Mouse (Mus musculus) limb, embryonic 15.5 days (tissue): Measurements from ENCODE around the gene Spcs2. TPM values are rescaled to one million over a fixed set of nuclear protein-coding genes. Genes with fewer than 3 reads are reported as not detected.

ENCODE experiments used
- ATAC-seq: fragments of 200-750 bp; cut with Nextera tagmentation; 2 replicates; pipeline ENCODE4 v1.8.0; 2017; ENCODE audit warnings: low read depth, moderate TSS enrichment; ENCODE audit not compliant: insufficient number of reproducible peaks, low FRiP score, low TSS enrichment
- H3K27ac ChIP-seq: fragments of 300-500 bp; sonication (generic); 2 replicates; pipeline ENCODE4 v1.5.1; 2015; ENCODE audit warnings: moderate library complexity, mild to moderate bottlenecking, inconsistent platforms
- H3K27me3 ChIP-seq: fragments of 300-500 bp; sonication (generic); 2 replicates; pipeline ENCODE4 v1.6.1; 2015; ENCODE audit warnings: inconsistent platforms
- H3K36me3 ChIP-seq: fragments of 300-500 bp; sonication (generic); 2 replicates; pipeline ENCODE4 v1.6.1; 2015; ENCODE audit warnings: inconsistent platforms
- H3K4me1 ChIP-seq: fragments of 300-500 bp; sonication (generic); 2 replicates; pipeline ENCODE4 v1.6.1; 2015; ENCODE audit warnings: inconsistent platforms
- H3K4me2 ChIP-seq: fragments of 300-500 bp; sonication (generic); 2 replicates; pipeline ENCODE4 v1.6.1; 2015; ENCODE audit warnings: mild to moderate bottlenecking, inconsistent platforms
- H3K4me3 ChIP-seq: fragments of 300-500 bp; sonication (generic); 2 replicates; pipeline ENCODE4 v1.5.1; 2015; ENCODE audit warnings: mild to moderate bottlenecking, inconsistent platforms
- H3K9ac ChIP-seq: fragments of 300-500 bp; sonication (generic); 2 replicates; pipeline ENCODE4 v1.6.1; 2015; ENCODE audit warnings: inconsistent platforms
- H3K9me3 ChIP-seq: fragments of 300-500 bp; sonication (generic); 2 replicates; pipeline ENCODE4 v1.6.1; 2016; ENCODE audit warnings: inconsistent platforms
- WGBS: fragments of 180-500 bp; shearing (Covaris S2); methylation state at CpG from one replicate; pipeline ENCODE4 v1.1.7; 2015; 5-methylcytosine and 5-hydroxymethylcytosine counted together
- polyA plus RNA-seq: library from polyadenylated mRNA; unstranded; fragments of >200 nt; fragmentation: Nextera tagmentation; extraction: Ambion mirVana; gene quantifications from 2 replicates; pipeline ENCODE4 v1.2.1, GENCODE M21; 2015

The Spcs2 gene
- polyA plus RNA-seq, 1 experiment from 2014 or later, result 338 TPM

GRCm38 (mm10) chr7:99858813-99859585 lies 4.3 kb downstream of the Spcs2 start, which contains the start of gene Xrra1:
Xrra1 (plus strand) TSS chr7:99859116.
- no peaks in the 10 kb centered on the region for H3K27me3 ChIP-seq
- peak within 1 kb of the TSS; percentile 88 for H3K4me3 ChIP-seq
- peak; percentile 99 for ATAC-seq
- H3K36me3 ChIP-seq, result 0 out of 2 replicates have a peak, but pooled peaks cover 6% of the 10 kb centered on the region
- peak within 1 kb of the TSS; percentile 83 for H3K9ac ChIP-seq
- H3K4me1 ChIP-seq, result peaks cover 15% of the 10 kb centered on the region
- WGBS, result under 1% methylated on average over 42 of the region's 42 CpGs
- no peaks in the 10 kb centered on the region for H3K9me3 ChIP-seq
- H3K4me2 ChIP-seq, result peak within 1 kb of the TSS; percentile 74
- H3K27ac ChIP-seq, result peak within 1 kb of the TSS; percentile 81

GRCm38 (mm10) chr7:99858175-99858812 lies 5.0 kb downstream of the Spcs2 start:
- Histone ChIP-seq H3K4me2 (peak overlapping the region; percentile 74), H3K4me1 (peaks cover 15% of the 10 kb centered on the region), H3K36me3 (peaks cover 12% of the 10 kb centered on the region; the same call in 1 of the 2 replicates), H3K27me3 (no peaks in the 10 kb centered on the region), H3K4me3 (peak overlapping the region; percentile 88), H3K27ac (peak overlapping the region; percentile 81), H3K9me3 (no peaks in the 10 kb centered on the region), H3K9ac (peak overlapping the region; percentile 83)
- ATAC-seq, result peak; percentile 55
- WGBS, result 1% methylated on average over 19 of the region's 19 CpGs

GRCm38 (mm10) chr7:99856266-99856861 lies 6.9 kb downstream of the Spcs2 start:
- Histone ChIP-seq H3K27me3 (no peaks in the 10 kb centered on the region), H3K27ac (no peak overlapping the region), H3K4me3 (no peak overlapping the region), H3K9ac (no peak overlapping the region), H3K4me2 (no peak overlapping the region), H3K9me3 (no peaks in the 10 kb centered on the region), H3K36me3 (peaks cover 19% of the 10 kb centered on the region), H3K4me1 (peaks cover 15% of the 10 kb centered on the region)
- 88% methylated on average over 14 of the region's 14 CpGs for WGBS
- no peak for ATAC-seq

DNA sequence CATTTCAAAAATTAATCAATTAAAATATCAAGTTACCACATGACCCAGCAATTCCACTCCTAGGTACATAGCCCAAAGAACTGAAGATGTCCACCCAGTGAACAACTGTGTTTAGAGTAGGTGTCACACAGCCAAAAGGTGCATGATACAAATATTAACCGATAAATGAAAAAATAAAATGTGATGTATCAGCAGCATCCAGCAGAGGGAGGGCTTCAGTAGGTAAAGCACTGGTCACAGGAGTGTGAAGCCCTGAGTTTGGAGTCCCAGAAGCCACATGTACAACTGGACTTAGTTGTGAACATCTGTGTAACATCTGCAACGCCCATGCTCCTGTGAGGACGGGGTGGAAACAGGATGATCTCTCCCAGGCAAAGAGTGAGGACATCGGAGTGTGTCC lies 9.0 kb downstream of the Spcs2 start:
- 72% methylated on average over 4 of the region's 4 CpGs for WGBS
- Histone ChIP-seq H3K4me1 (peaks cover 15% of the 10 kb centered on the region), H3K27ac (no peak overlapping the region), H3K4me2 (no peak overlapping the region), H3K9me3 (no peaks in the 10 kb centered on the region), H3K4me3 (no peak overlapping the region), H3K27me3 (no peaks in the 10 kb centered on the region), H3K36me3 (peaks cover 19% of the 10 kb centered on the region), H3K9ac (no peak overlapping the region)
- ATAC-seq, result no peak

DNA sequence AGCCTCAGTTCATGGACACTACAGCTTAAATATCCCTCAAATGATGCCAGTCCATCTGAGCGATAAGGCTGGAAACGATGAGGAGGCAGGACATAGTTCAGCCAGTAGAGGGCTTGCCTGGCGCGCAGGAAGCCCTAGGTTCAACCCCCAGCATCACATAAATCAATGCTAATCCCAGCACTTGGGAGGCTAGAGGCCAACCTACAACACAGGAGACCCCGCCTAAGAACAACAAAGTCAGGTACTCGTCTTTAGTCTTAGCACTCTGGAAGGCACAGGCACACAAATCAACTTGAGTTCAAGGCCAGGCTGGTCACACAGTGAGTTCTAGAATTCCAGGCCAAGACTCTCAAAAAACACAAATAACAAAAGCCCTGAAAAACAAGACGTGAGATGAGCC lies 9.9 kb downstream of the Spcs2 start:
- peaks cover 13% of the 10 kb centered on the region for H3K4me1 ChIP-seq
- no peak overlapping the region for H3K4me2 ChIP-seq
- H3K27ac ChIP-seq, result no peak overlapping the region
- H3K36me3 ChIP-seq, result peaks cover 26% of the 10 kb centered on the region
- 79% methylated on average over 7 of the region's 7 CpGs for WGBS
- H3K4me3 ChIP-seq, result no peak overlapping the region
- H3K9ac ChIP-seq, result no peak overlapping the region
- H3K9me3 ChIP-seq, result no peaks in the 10 kb centered on the region
- H3K27me3 ChIP-seq, result no peaks in the 10 kb centered on the region
- ATAC-seq, result no peak

- Histone ChIP-seq H3K36me3 (peaks cover 37% of the 10 kb centered on the region), H3K9me3 (no peaks in the 10 kb centered on the region), H3K4me3 (no peak overlapping the region), H3K4me1 (peaks cover 4% of the 10 kb centered on the region; the same call in 1 of the 2 replicates), H3K27me3 (no peaks in the 10 kb centered on the region), H3K4me2 (no peak overlapping the region), H3K27ac (no peak overlapping the region), H3K9ac (no peak overlapping the region)
- 82% methylated on average over 6 of the region's 6 CpGs for WGBS
- ATAC-seq, result no peak
Observed at GRCm38 (mm10) chr7:99851618-99852017, 11.6 kb downstream of the Spcs2 start.

- Histone ChIP-seq H3K4me2 (no peak overlapping the region), H3K27ac (no peak overlapping the region), H3K27me3 (no peaks in the 10 kb centered on the region), H3K9ac (no peak overlapping the region), H3K9me3 (no peaks in the 10 kb centered on the region), H3K4me1 (no peaks in the 10 kb centered on the region), H3K4me3 (no peak overlapping the region), H3K36me3 (peaks cover 42% of the 10 kb centered on the region)
- ATAC-seq, result no peak
- WGBS, result 92% methylated on average over 1 of the region's 1 CpGs
Observed at GRCm38 (mm10) chr7:99851121-99851520, 12.1 kb downstream of the Spcs2 start.

- H3K9me3 ChIP-seq, result no peaks in the 10 kb centered on the region
- WGBS, result 95% methylated on average over 5 of the region's 5 CpGs
- ATAC-seq, result no peak
- no peak overlapping the region for H3K27ac ChIP-seq
- no peaks in the 10 kb centered on the region for H3K27me3 ChIP-seq
- H3K4me2 ChIP-seq, result no peak overlapping the region
- H3K36me3 ChIP-seq, result peaks cover 45% of the 10 kb centered on the region
- no peaks in the 10 kb centered on the region for H3K4me1 ChIP-seq
- no peak overlapping the region for H3K4me3 ChIP-seq
- no peak overlapping the region for H3K9ac ChIP-seq
Observed at GRCm38 (mm10) chr7:99850534-99850933, 12.7 kb downstream of the Spcs2 start.

GRCm38 (mm10) chr7:99845533-99846236 lies 17.6 kb downstream of the Spcs2 start:
- 94% methylated on average over 8 of the region's 8 CpGs for WGBS
- Histone ChIP-seq H3K27ac (no peak overlapping the region), H3K4me1 (no peaks in the 10 kb centered on the region), H3K4me3 (no peak overlapping the region), H3K9me3 (no peaks in the 10 kb centered on the region), H3K9ac (no peak overlapping the region), H3K4me2 (no peak overlapping the region), H3K27me3 (no peaks in the 10 kb centered on the region), H3K36me3 (peaks cover 72% of the 10 kb centered on the region)
- no peak for ATAC-seq

DNA sequence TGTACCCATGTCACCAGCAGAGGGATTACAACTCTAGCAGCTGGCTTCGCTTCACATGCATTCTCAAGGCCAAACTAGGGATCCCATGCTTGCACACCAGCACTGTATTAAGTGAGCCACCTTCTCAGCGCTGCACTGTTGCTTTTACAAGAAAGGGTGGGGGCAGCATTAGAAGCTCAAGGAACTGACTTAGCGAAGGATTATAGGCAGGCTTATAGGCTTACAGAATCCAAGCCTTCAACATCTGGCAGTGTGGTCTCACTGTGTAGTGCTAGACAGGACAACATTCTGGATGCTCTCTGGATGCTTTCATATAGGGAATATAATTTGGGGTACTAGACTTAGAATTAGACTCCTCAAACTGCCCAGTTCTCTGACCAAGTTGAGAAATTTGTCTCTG lies 25.0 kb downstream of the Spcs2 start:
- ATAC-seq, result no peak
- no peaks in the 10 kb centered on the region for H3K9me3 ChIP-seq
- H3K27me3 ChIP-seq, result no peaks in the 10 kb centered on the region
- H3K4me2 ChIP-seq, result no peak overlapping the region
- no peak overlapping the region for H3K4me3 ChIP-seq
- H3K27ac ChIP-seq, result peak overlapping the region; percentile 22; the same call in 1 of the 2 replicates
- peaks cover 47% of the 10 kb centered on the region for H3K36me3 ChIP-seq
- WGBS, result 63% methylated on average over 3 of the region's 3 CpGs
- H3K9ac ChIP-seq, result no peak overlapping the region
- peaks cover 17% of the 10 kb centered on the region for H3K4me1 ChIP-seq

- Histone ChIP-seq H3K4me3 (no peak overlapping the region), H3K9me3 (no peaks in the 10 kb centered on the region), H3K4me1 (peaks cover 17% of the 10 kb centered on the region), H3K27ac (peak overlapping the region; percentile 22), H3K4me2 (no peak overlapping the region), H3K9ac (no peak overlapping the region), H3K27me3 (no peaks in the 10 kb centered on the region), H3K36me3 (peaks cover 40% of the 10 kb centered on the region)
- ATAC-seq, result peak; percentile 52; the same call in 1 of the 2 replicates
- 67% methylated on average over 6 of the region's 6 CpGs for WGBS
Observed at GRCm38 (mm10) chr7:99837358-99838071, 25.7 kb downstream of the Spcs2 start.
